Mouse (Mus musculus) left cerebral cortex, adult 11 months (tissue): ENCODE measurements around the gene Zbtb8a.
A peak's percentile ranks its signal among the peaks of the same experiment; 100 is the strongest.
"Not testable (repeated sequence)": the region's sequence is repeated elsewhere in the genome, so short reads cannot be mapped to it uniquely, and the experiment has no call there.

Experiments
- DNase-seq: peaks from one replicate; pipeline ENCODE4 v3.0.0; 2022; ENCODE audit warnings: low spot score

Zbtb8a gene

GRCm38 (mm10) chr4:129376961-129377545 lies 863 bp downstream of the Zbtb8a start:
- DNase-seq: no peak

GRCm38 (mm10) chr4:129375821-129376220 lies 2.1 kb downstream of the Zbtb8a start:
- no peak for DNase-seq

- no peak for DNase-seq
Observed at GRCm38 (mm10) chr4:129375000-129375399, 2.9 kb downstream of the Zbtb8a start.

- no peak for DNase-seq
Observed at GRCm38 (mm10) chr4:129374219-129374755, 3.6 kb downstream of the Zbtb8a start.

- no peak for DNase-seq
Observed at GRCm38 (mm10) chr4:129373202-129373976, 4.5 kb downstream of the Zbtb8a start.

GRCm38 (mm10) chr4:129371391-129371790 lies 6.5 kb downstream of the Zbtb8a start:
- DNase-seq: no peak

- DNase-seq: no peak
Observed at GRCm38 (mm10) chr4:129365224-129365623, 12.7 kb downstream of the Zbtb8a start.

GRCm38 (mm10) chr4:129364379-129364778 lies 13.5 kb downstream of the Zbtb8a start:
- DNase-seq: no peak

GRCm38 (mm10) chr4:129363463-129363862 lies 14.5 kb downstream of the Zbtb8a start:
- DNase-seq: no peak

- DNase-seq: no peak
Observed at GRCm38 (mm10) chr4:129362771-129363170, 15.1 kb downstream of the Zbtb8a start.

GRCm38 (mm10) chr4:129362238-129362637 lies 15.7 kb downstream of the Zbtb8a start:
- not testable (repeated sequence) for DNase-seq

- DNase-seq: no peak
Observed at GRCm38 (mm10) chr4:129357613-129358163, 20.2 kb downstream of the Zbtb8a start.

- no peak for DNase-seq
Observed at GRCm38 (mm10) chr4:129354236-129354635, 23.7 kb downstream of the Zbtb8a start.

GRCm38 (mm10) chr4:129353176-129353575 lies 24.7 kb downstream of the Zbtb8a start:
- no peak for DNase-seq

- DNase-seq: peak; percentile 46
Observed at GRCm38 (mm10) chr4:129351111-129351510, 26.8 kb downstream of the Zbtb8a start.

GRCm38 (mm10) chr4:129350644-129351043 lies 27.3 kb downstream of the Zbtb8a start:
- no peak for DNase-seq

- DNase-seq: peak; percentile 45
Observed at GRCm38 (mm10) chr4:129346481-129347154, 31.3 kb downstream of the Zbtb8a start.

GRCm38 (mm10) chr4:129342705-129343104 lies 35.2 kb downstream of the Zbtb8a start:
- no peak for DNase-seq

- DNase-seq: no peak
Observed at GRCm38 (mm10) chr4:129341888-129342287, 36.0 kb downstream of the Zbtb8a start.

- no peak for DNase-seq
Observed at GRCm38 (mm10) chr4:129339743-129340142, 38.2 kb downstream of the Zbtb8a start.

- no peak for DNase-seq
Observed at GRCm38 (mm10) chr4:129336291-129336690, 41.6 kb downstream of the Zbtb8a start.
